Mouse (Mus musculus) E14TG2a.4 (cell line): ENCODE results near the gene Fam172a.

ENCODE experiments used
- H3K27me3 ChIP-seq: 2 replicates; pipeline ENCODE4 v1.6.1; 2014; ENCODE audit warnings: low read length, control low read depth; ENCODE audit not compliant: insufficient read depth
- H3K36me3 ChIP-seq: 2 replicates; pipeline ENCODE4 v1.6.1; 2014; ENCODE audit warnings: low read length, control low read depth; ENCODE audit not compliant: insufficient read depth
- H3K4me1 ChIP-seq: replicated peaks from 2 replicates; pipeline ENCODE4 v1.6.1; 2014; ENCODE audit warnings: low read depth, low read length, control low read depth
- H3K4me3 ChIP-seq: replicated peaks from 2 replicates; pipeline ENCODE4 v1.5.1; 2014; ENCODE audit warnings: mild to moderate bottlenecking, low read length
- H3K9me3 ChIP-seq: 2 replicates; pipeline ENCODE4 v1.6.1; 2014; ENCODE audit warnings: low read length, control low read depth
- CTCF ChIP-seq: conservative IDR thresholded peaks from 2 replicates; pipeline ENCODE4 v1.5.1; 2014; ENCODE audit warnings: low read length
- NANOG ChIP-seq: IDR thresholded peaks from 2 replicates; pipeline ENCODE4 v1.6.1; 2014; ENCODE audit warnings: borderline replicate concordance, low read length, mixed read lengths
- POU5F1 ChIP-seq: IDR thresholded peaks from 2 replicates; pipeline ENCODE4 v1.6.1; 2014; ENCODE audit warnings: low read length, borderline replicate concordance

Gene Fam172a

GRCm38 (mm10) chr13:77991189-77991886 is 289.5 kb downstream of the Fam172a start:
- no peak overlapping the region for H3K4me3 ChIP-seq
- no peaks in the 10 kb centered on the region for H3K36me3 ChIP-seq
- H3K4me1 ChIP-seq = no peaks in the 10 kb centered on the region
- H3K27me3 ChIP-seq = no peaks in the 10 kb centered on the region
- TF ChIP-seq NANOG (no peak), POU5F1 (no peak), CTCF (no peak)
- no peaks in the 10 kb centered on the region for H3K9me3 ChIP-seq

GRCm38 (mm10) chr13:78004649-78005048 is 302.8 kb downstream of the Fam172a start:
- TF ChIP-seq POU5F1 = no peak
- no peak for TF ChIP-seq CTCF
- no peak for TF ChIP-seq NANOG
- Histone ChIP-seq H3K36me3 (no peaks in the 10 kb centered on the region), H3K4me3 (no peak overlapping the region), H3K9me3 (no peaks in the 10 kb centered on the region), H3K27me3 (no peaks in the 10 kb centered on the region), H3K4me1 (no peaks in the 10 kb centered on the region)

GRCm38 (mm10) chr13:78005344-78005743 is 303.5 kb downstream of the Fam172a start:
- Histone ChIP-seq H3K4me3 (no peak overlapping the region), H3K4me1 (no peaks in the 10 kb centered on the region)
- no peak for TF ChIP-seq CTCF
- no peak for TF ChIP-seq NANOG
- TF ChIP-seq POU5F1 = no peak

GRCm38 (mm10) chr13:78010176-78010575 is 308.3 kb downstream of the Fam172a start:
- Histone ChIP-seq H3K36me3 (no peaks in the 10 kb centered on the region), H3K9me3 (no peaks in the 10 kb centered on the region), H3K27me3 (no peaks in the 10 kb centered on the region), H3K4me3 (no peak overlapping the region), H3K4me1 (no peaks in the 10 kb centered on the region)
- TF ChIP-seq NANOG = no peak
- no peak for TF ChIP-seq CTCF
- TF ChIP-seq POU5F1 = no peak

More at GRCm38 (mm10) chr13:78005344-78005743, 303.5 kb downstream of the Fam172a start:
- Histone ChIP-seq H3K9me3 (no peaks in the 10 kb centered on the region), H3K36me3 (no peaks in the 10 kb centered on the region), H3K27me3 (no peaks in the 10 kb centered on the region)

- H3K27me3 ChIP-seq = no peaks in the 10 kb centered on the region; the same call in 1 of the 2 replicates
- no peaks in the 10 kb centered on the region for H3K36me3 ChIP-seq
- no peaks in the 10 kb centered on the region for H3K9me3 ChIP-seq
- H3K4me3 ChIP-seq = 0 out of 2 replicates have a peak within 1 kb of the TSS, but pooled peaks have one; percentile 17
- TF ChIP-seq NANOG = no peak
- TF ChIP-seq POU5F1 = no peak
- peak; percentile 24 for TF ChIP-seq CTCF
- peaks cover 9% of the 10 kb centered on the region for H3K4me1 ChIP-seq
Measured at GRCm38 (mm10) chr13:78024683-78025294, 323.0 kb downstream of the Fam172a start, which contains the start of gene Pou5f2. TSS of gene Pou5f2 (plus strand) at chr13:78024902.

- no peaks in the 10 kb centered on the region for H3K4me1 ChIP-seq
- no peaks in the 10 kb centered on the region for H3K36me3 ChIP-seq
- no peak overlapping the region for H3K4me3 ChIP-seq
- TF ChIP-seq POU5F1 (no peak), CTCF (no peak), NANOG (no peak)
- H3K9me3 ChIP-seq = no peaks in the 10 kb centered on the region
- H3K27me3 ChIP-seq = no peaks in the 10 kb centered on the region; the same call in 1 of the 2 replicates
Measured at GRCm38 (mm10) chr13:78032821-78033220, 331.0 kb downstream of the Fam172a start.

- H3K4me1 ChIP-seq = no peaks in the 10 kb centered on the region
- no peaks in the 10 kb centered on the region for H3K9me3 ChIP-seq
- H3K27me3 ChIP-seq = no peaks in the 10 kb centered on the region
- TF ChIP-seq CTCF (no peak), POU5F1 (no peak), NANOG (no peak)
- no peak overlapping the region for H3K4me3 ChIP-seq
- H3K36me3 ChIP-seq = no peaks in the 10 kb centered on the region
Measured at GRCm38 (mm10) chr13:78037203-78037602, 335.4 kb downstream of the Fam172a start.

- Histone ChIP-seq H3K4me1 (no peaks in the 10 kb centered on the region), H3K36me3 (no peaks in the 10 kb centered on the region), H3K4me3 (no peak overlapping the region), H3K9me3 (no peaks in the 10 kb centered on the region), H3K27me3 (no peaks in the 10 kb centered on the region)
- TF ChIP-seq NANOG (no peak), POU5F1 (no peak), CTCF (no peak)
Measured at GRCm38 (mm10) chr13:78043203-78043602, 341.4 kb downstream of the Fam172a start.
